Mouse (Mus musculus): ENCODE data around the gene Lix1l. TPM values are rescaled to one million over a fixed set of nuclear protein-coding genes. Genes with fewer than 3 reads are reported as not detected.

Lix1l gene
- polyA plus RNA-seq, 1 experiment from 2014 or later, result 5.5 TPM

Other genes starting within 250 kb of the Lix1l start
- gene BC107364, start 148.8 kb upstream of the Lix1l start, polyA plus RNA-seq (2014; fragmentation: Nextera tagmentation; extraction: Ambion mirVana), result not detected in 2 replicates
- 0.69 and 0.77 TPM in 2 replicates for gene Hfe2, start 76.0 kb upstream of the Lix1l start, polyA plus RNA-seq (2014; fragmentation: Nextera tagmentation; extraction: Ambion mirVana)
- gene Txnip, start 43.2 kb upstream of the Lix1l start, polyA plus RNA-seq (2014; fragmentation: Nextera tagmentation; extraction: Ambion mirVana), result 45.5 and 46.3 TPM in 2 replicates
- gene Gm16253, start 24.2 kb upstream of the Lix1l start, polyA plus RNA-seq (2014; fragmentation: Nextera tagmentation; extraction: Ambion mirVana), result 1.0 TPM in 1 of 2 replicates, not detected in the other
- gene Polr3gl, start 7.0 kb upstream of the Lix1l start, polyA plus RNA-seq (2014; fragmentation: Nextera tagmentation; extraction: Ambion mirVana), result 22.0 and 28.4 TPM in 2 replicates
- gene Ankrd34a, start 4.5 kb upstream of the Lix1l start, polyA plus RNA-seq (2014; fragmentation: Nextera tagmentation; extraction: Ambion mirVana), result 1.9 and 2.4 TPM in 2 replicates
- 198 and 199 TPM in 2 replicates for gene Rbm8a, start 28.8 kb downstream of the Lix1l start, polyA plus RNA-seq (2014; fragmentation: Nextera tagmentation; extraction: Ambion mirVana)
- 41.3 and 41.6 TPM in 2 replicates for gene Pex11b, start 34.2 kb downstream of the Lix1l start, polyA plus RNA-seq (2014; fragmentation: Nextera tagmentation; extraction: Ambion mirVana)
- 0.09 TPM in 1 of 2 replicates, not detected in the other for gene Gm42957, start 34.3 kb downstream of the Lix1l start, polyA plus RNA-seq (2014; fragmentation: Nextera tagmentation; extraction: Ambion mirVana)
- 0.65 and 0.87 TPM in 2 replicates for gene Itga10, start 44.4 kb downstream of the Lix1l start, polyA plus RNA-seq (2014; fragmentation: Nextera tagmentation; extraction: Ambion mirVana)
- gene Ankrd35, start 69.0 kb downstream of the Lix1l start, polyA plus RNA-seq (2014; fragmentation: Nextera tagmentation; extraction: Ambion mirVana), result 0.27 and 0.37 TPM in 2 replicates
- 40.2 and 45.2 TPM in 2 replicates for gene Pias3, start 95.2 kb downstream of the Lix1l start, polyA plus RNA-seq (2014; fragmentation: Nextera tagmentation; extraction: Ambion mirVana)
- gene Nudt17, start 107.4 kb downstream of the Lix1l start, polyA plus RNA-seq (2014; fragmentation: Nextera tagmentation; extraction: Ambion mirVana), result 11.8 and 12.8 TPM in 2 replicates
- gene Polr3c, start 126.5 kb downstream of the Lix1l start, polyA plus RNA-seq (2014; fragmentation: Nextera tagmentation; extraction: Ambion mirVana), result 41.9 and 44.1 TPM in 2 replicates
- 84.8 and 95.3 TPM in 2 replicates for gene Rnf115, start 126.5 kb downstream of the Lix1l start, polyA plus RNA-seq (2014; fragmentation: Nextera tagmentation; extraction: Ambion mirVana)
- not detected in 2 replicates for gene Pdzk1, start 228.1 kb downstream of the Lix1l start, polyA plus RNA-seq (2014; fragmentation: Nextera tagmentation; extraction: Ambion mirVana)
- not detected in 2 replicates for gene Cd160, start 228.2 kb downstream of the Lix1l start, polyA plus RNA-seq (2014; fragmentation: Nextera tagmentation; extraction: Ambion mirVana)